Mouse (Mus musculus): ENCODE results near the gene Lix1l. TPM values are rescaled to one million over a fixed set of nuclear protein-coding genes. Genes with fewer than 3 reads are reported as not detected.

Gene Lix1l
- polyA plus RNA-seq, 1 experiment: 30.2 TPM

GRCm38 (mm10) chr3:96675171-96675570 is 74.2 kb downstream of the Lix1l start:
- no peak for TF ChIP-seq TCF3 (IDR thresholded peaks at IDR 0.05; ENCODE audit: insufficient read length, low read depth)
- TF ChIP-seq POLR2AphosphoS2 (IDR thresholded peaks at IDR 0.05; ENCODE audit: insufficient read length, low read depth): no peak
- TF ChIP-seq CEBPB (IDR thresholded peaks at IDR 0.05; ENCODE audit: insufficient read depth, poor library complexity, severe bottlenecking): no peak
- no peak for TF ChIP-seq USF1 (IDR thresholded peaks at IDR 0.05; ENCODE audit: low read depth)
- TF ChIP-seq REST (IDR thresholded peaks at IDR 0.05; ENCODE audit: insufficient read depth, insufficient read length): no peak
- TF ChIP-seq POLR2A (IDR thresholded peaks at IDR 0.05; ENCODE audit: insufficient read length, low read depth): no peak
- TF ChIP-seq TCF12 (IDR thresholded peaks at IDR 0.05; ENCODE audit: insufficient read depth, poor library complexity, severe bottlenecking): no peak
- TF ChIP-seq MYOD1 (IDR thresholded peaks at IDR 0.05; ENCODE audit: control insufficient read depth in 1 of 3, insufficient read length in 2 of 3, low read depth in 2 of 3): no peak
- no peak for TF ChIP-seq MYOG (IDR thresholded peaks at IDR 0.05; ENCODE audit: control insufficient read depth in 1 of 3, insufficient read depth in 1 of 3, insufficient read length in 2 of 3, low read depth in 2 of 3)
- H3K4me3 ChIP-seq: no peak overlapping the region
- no peaks in the 10 kb centered on the region for H3K79me2 ChIP-seq (ENCODE audit: control insufficient read depth, insufficient read depth)
- H3K4me2 ChIP-seq (ENCODE audit: low read depth): no peak overlapping the region
- no peaks in the 10 kb centered on the region for H3K27me3 ChIP-seq (ENCODE audit: control insufficient read depth, insufficient read depth, insufficient read length)
- H3K36me3 ChIP-seq (ENCODE audit: control insufficient read depth, insufficient read depth): no peaks in the 10 kb centered on the region
- H3ac ChIP-seq (ENCODE audit: control insufficient read depth, insufficient read length): no peak overlapping the region

- no peaks in the 10 kb centered on the region for H3K27me3 ChIP-seq (ENCODE audit: control insufficient read depth, insufficient read depth, insufficient read length)
- no peak overlapping the region for H3ac ChIP-seq (ENCODE audit: control insufficient read depth, insufficient read length)
- no peak overlapping the region for H3K4me3 ChIP-seq
- H3K36me3 ChIP-seq (ENCODE audit: control insufficient read depth, insufficient read depth): no peaks in the 10 kb centered on the region
- H3K4me2 ChIP-seq (ENCODE audit: low read depth): no peak overlapping the region
- H3K79me2 ChIP-seq (ENCODE audit: control insufficient read depth, insufficient read depth): no peaks in the 10 kb centered on the region
- TF ChIP-seq TCF12 (IDR thresholded peaks at IDR 0.05; ENCODE audit: insufficient read depth, poor library complexity, severe bottlenecking) (no peak), MYOG (IDR thresholded peaks at IDR 0.05; ENCODE audit: control insufficient read depth in 1 of 3, insufficient read depth in 1 of 3, insufficient read length in 2 of 3, low read depth in 2 of 3) (peak in 1 of 3 experiments; percentile 24)
Observed at GRCm38 (mm10) chr3:96675690-96676089, 74.7 kb downstream of the Lix1l start.

Other genes with a start within 250 kb of the Lix1l start
- gene BC107364, start 148.8 kb upstream of the Lix1l start, polyA plus RNA-seq (2012; fragmentation: generic; extraction: Trizol): not detected
- 116 TPM for gene Hfe2, start 76.0 kb upstream of the Lix1l start, polyA plus RNA-seq (2012; fragmentation: generic; extraction: Trizol)
- gene Txnip, start 43.2 kb upstream of the Lix1l start, polyA plus RNA-seq (2012; fragmentation: generic; extraction: Trizol): 42.6 TPM
- 0.25 TPM for gene Gm16253, start 24.2 kb upstream of the Lix1l start, polyA plus RNA-seq (2012; fragmentation: generic; extraction: Trizol)
- gene Polr3gl, start 7.0 kb upstream of the Lix1l start, polyA plus RNA-seq (2012; fragmentation: generic; extraction: Trizol): 22.7 TPM
- gene Ankrd34a, start 4.5 kb upstream of the Lix1l start, polyA plus RNA-seq (2012; fragmentation: generic; extraction: Trizol): 2.5 TPM
- gene Rbm8a, start 28.8 kb downstream of the Lix1l start, polyA plus RNA-seq (2012; fragmentation: generic; extraction: Trizol): 68.4 TPM
- gene Pex11b, start 34.2 kb downstream of the Lix1l start, polyA plus RNA-seq (2012; fragmentation: generic; extraction: Trizol): 26.8 TPM
- 0.04 TPM for gene Gm42957, start 34.3 kb downstream of the Lix1l start, polyA plus RNA-seq (2012; fragmentation: generic; extraction: Trizol)
- 1.9 TPM for gene Itga10, start 44.4 kb downstream of the Lix1l start, polyA plus RNA-seq (2012; fragmentation: generic; extraction: Trizol)
- 0.37 TPM for gene Ankrd35, start 69.0 kb downstream of the Lix1l start, polyA plus RNA-seq (2012; fragmentation: generic; extraction: Trizol)
- gene Pias3, start 95.2 kb downstream of the Lix1l start, polyA plus RNA-seq (2012; fragmentation: generic; extraction: Trizol): 16.7 TPM
- 6.8 TPM for gene Nudt17, start 107.4 kb downstream of the Lix1l start, polyA plus RNA-seq (2012; fragmentation: generic; extraction: Trizol)
- 46.6 TPM for gene Polr3c, start 126.5 kb downstream of the Lix1l start, polyA plus RNA-seq (2012; fragmentation: generic; extraction: Trizol)
- gene Rnf115, start 126.5 kb downstream of the Lix1l start, polyA plus RNA-seq (2012; fragmentation: generic; extraction: Trizol): 10.1 TPM
- gene Pdzk1, start 228.1 kb downstream of the Lix1l start, polyA plus RNA-seq (2012; fragmentation: generic; extraction: Trizol): 0.08 TPM
- gene Cd160, start 228.2 kb downstream of the Lix1l start, polyA plus RNA-seq (2012; fragmentation: generic; extraction: Trizol): 0.06 TPM

All from myocyte (in vitro differentiated cells).